Mouse (Mus musculus) E14TG2a.4 (cell line): ENCODE measurements around the gene Emp1.

Experiments
- H3K27me3 ChIP-seq: 2 replicates; pipeline ENCODE4 v1.6.1; 2014; ENCODE audit warnings: low read length, control low read depth; ENCODE audit not compliant: insufficient read depth
- H3K36me3 ChIP-seq: 2 replicates; pipeline ENCODE4 v1.6.1; 2014; ENCODE audit warnings: low read length, control low read depth; ENCODE audit not compliant: insufficient read depth
- H3K4me1 ChIP-seq: replicated peaks from 2 replicates; pipeline ENCODE4 v1.6.1; 2014; ENCODE audit warnings: low read depth, low read length, control low read depth
- H3K4me3 ChIP-seq: replicated peaks from 2 replicates; pipeline ENCODE4 v1.5.1; 2014; ENCODE audit warnings: mild to moderate bottlenecking, low read length
- H3K9me3 ChIP-seq: 2 replicates; pipeline ENCODE4 v1.6.1; 2014; ENCODE audit warnings: low read length, control low read depth
- CTCF ChIP-seq: conservative IDR thresholded peaks from 2 replicates; pipeline ENCODE4 v1.5.1; 2014; ENCODE audit warnings: low read length
- NANOG ChIP-seq: IDR thresholded peaks from 2 replicates; pipeline ENCODE4 v1.6.1; 2014; ENCODE audit warnings: borderline replicate concordance, low read length, mixed read lengths
- POU5F1 ChIP-seq: IDR thresholded peaks from 2 replicates; pipeline ENCODE4 v1.6.1; 2014; ENCODE audit warnings: low read length, borderline replicate concordance

Gene Emp1

DNA sequence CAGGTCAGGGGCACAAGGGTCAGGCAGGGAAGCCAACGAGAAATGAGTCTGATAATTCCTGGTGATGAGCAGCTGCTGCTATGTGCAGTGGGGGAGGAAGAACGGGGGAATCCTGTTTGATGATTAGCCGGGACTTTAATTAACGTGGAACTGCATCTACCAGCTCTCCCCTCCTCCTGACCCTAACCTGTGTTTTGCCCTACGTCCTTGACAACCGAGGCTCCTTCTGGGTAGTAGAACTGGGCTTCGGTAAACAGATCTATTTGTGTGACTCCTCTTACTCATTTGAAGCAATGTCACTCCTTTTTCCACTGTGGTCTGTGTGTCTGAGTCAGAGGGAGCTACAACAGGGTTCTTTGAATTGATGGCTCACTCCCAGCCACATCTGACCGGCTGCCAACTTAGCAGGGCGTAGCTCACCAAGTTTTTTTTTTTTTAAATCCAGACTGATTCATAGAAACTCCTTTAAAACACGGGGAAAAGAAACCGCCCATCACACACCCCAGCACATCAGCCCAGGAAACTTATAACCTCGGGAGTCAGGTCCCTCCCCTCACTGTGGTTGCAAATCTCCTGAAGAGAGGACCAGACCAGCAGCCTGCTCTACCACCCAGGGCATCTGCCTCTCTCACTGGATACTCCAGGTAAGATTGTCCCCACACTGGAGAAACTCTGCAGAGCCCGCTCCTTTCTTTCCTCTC lies at the start of gene Emp1:
TSS of gene Emp1 (plus strand) at position 87 of the 701 bp plus-strand sequence.
- Histone ChIP-seq H3K4me1 (peaks cover 56% of the 10 kb centered on the region), H3K4me3 (peak within 1 kb of the TSS; percentile 60), H3K9me3 (no peaks in the 10 kb centered on the region), H3K27me3 (peaks cover 12% of the 10 kb centered on the region), H3K36me3 (no peaks in the 10 kb centered on the region)
- TF ChIP-seq CTCF (no peak), POU5F1 (no peak), NANOG (no peak)

GRCm38 (mm10) chr6:135313981-135314380 lies 48.4 kb upstream of the Emp1 start:
- peaks cover 21% of the 10 kb centered on the region for H3K4me1 ChIP-seq
- TF ChIP-seq CTCF: no peak
- H3K9me3 ChIP-seq: no peaks in the 10 kb centered on the region
- 0 out of 2 replicates have a peak, but pooled peaks cover 6% of the 10 kb centered on the region for H3K27me3 ChIP-seq
- H3K36me3 ChIP-seq: no peaks in the 10 kb centered on the region
- H3K4me3 ChIP-seq: no peak overlapping the region

- H3K36me3 ChIP-seq: no peaks in the 10 kb centered on the region
- peaks cover 14% of the 10 kb centered on the region for H3K4me1 ChIP-seq
- no peaks in the 10 kb centered on the region for H3K9me3 ChIP-seq
- no peaks in the 10 kb centered on the region for H3K27me3 ChIP-seq
- no peak overlapping the region for H3K4me3 ChIP-seq
- TF ChIP-seq CTCF: no peak
- no peak for TF ChIP-seq POU5F1
These were observed 46.2 kb upstream of the Emp1 start for GRCm38 (mm10) chr6:135316141-135316540.

DNA sequence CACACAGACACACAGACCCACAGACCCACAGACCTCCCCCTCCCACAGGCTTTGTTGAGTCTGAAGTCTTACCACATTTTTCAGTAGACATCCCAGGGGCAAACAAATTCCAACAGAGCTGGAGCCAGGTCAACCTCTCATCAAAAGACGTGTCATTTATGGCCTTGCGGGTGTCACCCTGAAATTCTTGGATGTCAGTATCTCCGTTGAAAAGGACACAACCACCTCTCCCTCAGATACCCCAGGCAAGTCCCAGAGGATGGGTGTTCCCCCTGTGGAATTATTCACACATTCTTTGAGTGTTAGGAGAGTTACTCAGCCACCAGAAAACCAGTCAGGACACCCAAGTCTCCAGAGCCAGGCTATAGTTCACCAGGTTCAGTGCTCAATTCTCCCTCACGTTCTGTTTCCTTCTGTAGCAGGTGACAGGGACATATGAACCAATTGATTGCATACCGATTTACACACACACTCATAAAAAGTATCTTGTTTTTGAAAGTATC lies 42.9 kb upstream of the Emp1 start:
- TF ChIP-seq CTCF: no peak
- no peak for TF ChIP-seq POU5F1
- no peak for TF ChIP-seq NANOG
- Histone ChIP-seq H3K36me3 (no peaks in the 10 kb centered on the region), H3K4me3 (no peak overlapping the region), H3K27me3 (no peaks in the 10 kb centered on the region; the same call in none of the 2 replicates), H3K4me1 (peaks cover 23% of the 10 kb centered on the region), H3K9me3 (no peaks in the 10 kb centered on the region)

DNA sequence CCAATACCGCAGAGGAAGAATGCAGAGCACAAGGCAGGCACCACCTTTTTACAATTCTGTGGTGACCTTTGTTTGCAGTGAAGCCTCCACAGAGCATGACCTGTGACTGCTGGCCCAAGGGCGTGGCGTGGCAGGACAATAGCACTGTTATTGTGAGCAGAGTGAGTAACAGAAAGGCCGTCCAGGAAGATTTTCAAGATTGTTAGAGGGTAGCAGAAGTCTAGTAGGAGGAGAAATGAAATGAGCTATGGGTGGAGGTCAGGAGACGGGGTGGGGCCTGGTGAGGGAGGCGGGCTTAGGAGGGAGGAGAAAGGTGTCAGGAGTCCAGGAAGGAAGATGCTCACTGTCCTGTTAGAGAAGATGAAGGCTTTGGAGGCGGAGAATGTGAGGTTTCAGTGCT lies 39.6 kb upstream of the Emp1 start:
- Histone ChIP-seq H3K27me3 (peaks cover 11% of the 10 kb centered on the region), H3K4me3 (peak overlapping the region; percentile 45), H3K36me3 (no peaks in the 10 kb centered on the region), H3K4me1 (peaks cover 32% of the 10 kb centered on the region), H3K9me3 (no peaks in the 10 kb centered on the region)
- TF ChIP-seq NANOG: no peak
- TF ChIP-seq POU5F1: no peak
- no peak for TF ChIP-seq CTCF

- H3K4me1 ChIP-seq: peaks cover 32% of the 10 kb centered on the region
- peak overlapping the region; percentile 45 for H3K4me3 ChIP-seq
- no peaks in the 10 kb centered on the region for H3K36me3 ChIP-seq
- H3K27me3 ChIP-seq: peaks cover 11% of the 10 kb centered on the region
- TF ChIP-seq NANOG (no peak), POU5F1 (no peak), CTCF (no peak)
- no peaks in the 10 kb centered on the region for H3K9me3 ChIP-seq
These were observed 38.9 kb upstream of the Emp1 start for GRCm38 (mm10) chr6:135323311-135323982.

DNA sequence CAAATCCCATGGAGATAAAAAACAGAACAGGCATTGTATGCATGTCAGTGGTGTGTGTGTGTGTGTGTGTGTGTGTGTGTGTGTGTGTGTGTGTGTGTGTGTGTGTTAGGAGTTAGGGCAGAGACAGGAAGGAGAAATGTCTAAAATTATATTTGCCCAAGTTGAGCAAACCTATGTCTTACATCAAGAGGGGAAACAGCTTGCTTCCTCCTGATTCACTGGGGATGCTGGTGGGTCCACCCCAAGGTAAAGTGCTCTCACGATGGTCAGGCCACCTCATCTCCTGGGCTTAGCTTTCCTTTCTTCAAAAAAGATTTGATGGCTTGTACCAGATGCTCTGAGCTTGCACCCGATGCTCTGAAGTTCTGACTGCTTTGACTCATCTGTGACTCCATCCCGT lies 38.2 kb upstream of the Emp1 start:
- Histone ChIP-seq H3K9me3 (no peaks in the 10 kb centered on the region), H3K27me3 (peaks cover 11% of the 10 kb centered on the region), H3K4me3 (no peak overlapping the region), H3K4me1 (peaks cover 32% of the 10 kb centered on the region), H3K36me3 (no peaks in the 10 kb centered on the region)
- TF ChIP-seq POU5F1: no peak
- no peak for TF ChIP-seq NANOG
- no peak for TF ChIP-seq CTCF

GRCm38 (mm10) chr6:135324686-135325300 lies 37.6 kb upstream of the Emp1 start:
- Histone ChIP-seq H3K27me3 (peaks cover 11% of the 10 kb centered on the region), H3K36me3 (no peaks in the 10 kb centered on the region), H3K9me3 (no peaks in the 10 kb centered on the region), H3K4me1 (peaks cover 32% of the 10 kb centered on the region), H3K4me3 (no peak overlapping the region)
- no peak for TF ChIP-seq CTCF
- no peak for TF ChIP-seq NANOG
- no peak for TF ChIP-seq POU5F1
